Mouse (Mus musculus) MEL (cell line): ENCODE data around the gene Mcf2l. TPM values are rescaled to one million over a fixed set of nuclear protein-coding genes. Genes with fewer than 3 reads are reported as not detected.

Experiments
- DNase-seq: peaks from one replicate; pipeline ENCODE4 v3.0.0; 2011; ENCODE audit warnings: low read depth, low spot score
- H3K27ac ChIP-seq: 2 replicates; pipeline ENCODE4 v1.5.1; 2012; ENCODE audit warnings: low read depth, mild to moderate bottlenecking, control low read depth, low read length, moderate library complexity; ENCODE audit not compliant: control insufficient read depth
- H3K27me3 ChIP-seq, 2 experiments: fragments of 150-350 bp in 1 of 2; sonication (generic) in 1 of 2; 2 replicates each; pipeline ENCODE4 v1.6.1; 2012; ENCODE audit warnings: low read length in 2 of 2, mild to moderate bottlenecking in 2 of 2, improper control_type of control experiment in 1 of 2, moderate library complexity in 1 of 2; ENCODE audit not compliant: insufficient read depth in 2 of 2, control insufficient read depth in 1 of 2
- H3K36me3 ChIP-seq, 2 experiments: 2 replicates each; pipeline ENCODE4 v1.6.1; 2012 to 2014; ENCODE audit warnings: low read length in 2 of 2, improper control_type of control experiment in 1 of 2, inconsistent platforms in 1 of 2, mild to moderate bottlenecking in 1 of 2; ENCODE audit not compliant: insufficient read depth in 2 of 2, control insufficient read depth in 1 of 2
- H3K4me1 ChIP-seq, 2 experiments: fragments of 150-350 bp in 1 of 2; sonication (generic) in 1 of 2; 2 replicates each; pipeline ENCODE4 v1.6.1; 2012; ENCODE audit warnings: low read length in 2 of 2, improper control_type of control experiment in 1 of 2, mild to moderate bottlenecking in 1 of 2; ENCODE audit not compliant: insufficient read depth in 2 of 2, control insufficient read depth in 1 of 2
- H3K4me3 ChIP-seq, 2 experiments: fragments of 150-350 bp in 1 of 2; sonication (generic) in 1 of 2; 2 replicates each; pipeline ENCODE4 v1.5.1; 2012; ENCODE audit warnings: low read depth in 2 of 2, low read length in 2 of 2, mild to moderate bottlenecking in 2 of 2, moderate library complexity in 2 of 2, control low read depth in 1 of 2, improper control_type of control experiment in 1 of 2; ENCODE audit not compliant: control insufficient read depth in 1 of 2, insufficient read depth in 1 of 2
- H3K79me2 ChIP-seq: 2 replicates; pipeline ENCODE4 v1.6.1; 2012; ENCODE audit warnings: mild to moderate bottlenecking, low read length, moderate library complexity; ENCODE audit not compliant: control insufficient read depth, poor library complexity, insufficient read depth
- H3K9ac ChIP-seq: 2 replicates; pipeline ENCODE4 v1.6.1; 2012; ENCODE audit warnings: low read depth, mild to moderate bottlenecking, control low read depth, low read length, moderate library complexity; ENCODE audit not compliant: control insufficient read depth, poor library complexity, severe bottlenecking
- H3K9me3 ChIP-seq: fragments of 150-350 bp; sonication (generic); replicated peaks from 2 replicates; pipeline ENCODE4 v1.6.1; 2012; ENCODE audit warnings: mild to moderate bottlenecking, low read length, improper control_type of control experiment, moderate library complexity; ENCODE audit not compliant: insufficient read depth
- BHLHE40 ChIP-seq: IDR thresholded peaks from 2 replicates; pipeline ENCODE4 v1.6.1; 2012; ENCODE audit warnings: low read depth, mild to moderate bottlenecking, inconsistent platforms, low read length, improper control_type of control experiment, borderline replicate concordance
- CHD1 ChIP-seq: IDR thresholded peaks from 2 replicates; pipeline ENCODE4 v1.6.1; 2012; ENCODE audit warnings: low read depth, mild to moderate bottlenecking, inconsistent platforms, low read length, improper control_type of control experiment
- CTCF ChIP-seq, 3 experiments: IDR thresholded peaks in 2 of 3; conservative IDR thresholded peaks in 1 of 3; 2 replicates each; pipeline ENCODE4 v1.5.1; 2011 to 2012; ENCODE audit warnings: low read length in 3 of 3, low read depth in 2 of 3, mild to moderate bottlenecking in 2 of 3, improper control_type of control experiment in 1 of 3, inconsistent platforms in 1 of 3, mixed read lengths in 1 of 3, moderate library complexity in 1 of 3; ENCODE audit not compliant: control insufficient read depth in 1 of 3, insufficient read depth in 1 of 3, poor library complexity in 1 of 3, severe bottlenecking in 1 of 3
- ELF1 ChIP-seq: IDR thresholded peaks from 2 replicates; pipeline ENCODE4 v1.6.1; 2014; ENCODE audit warnings: low read depth, mild to moderate bottlenecking, inconsistent platforms, low read length, improper control_type of control experiment, moderate library complexity
- ETS1 ChIP-seq: IDR thresholded peaks from 2 replicates; pipeline ENCODE4 v1.6.1; 2012; ENCODE audit warnings: low read depth, mild to moderate bottlenecking, inconsistent platforms, low read length, improper control_type of control experiment, moderate library complexity
- JUND ChIP-seq: IDR thresholded peaks from 2 replicates; pipeline ENCODE4 v1.6.1; 2011; ENCODE audit warnings: low read depth, mild to moderate bottlenecking, improper control_type of control experiment, low read length
- KAT2A ChIP-seq: conservative IDR thresholded peaks from 2 replicates; pipeline ENCODE4 v1.6.1; 2012; ENCODE audit warnings: low read depth, low read length, improper control_type of control experiment, inconsistent platforms
- MAFK ChIP-seq: IDR thresholded peaks from 2 replicates; pipeline ENCODE4 v1.6.1; 2011; ENCODE audit warnings: low read depth, mild to moderate bottlenecking, low read length, improper control_type of control experiment, borderline replicate concordance
- MEF2A ChIP-seq: IDR thresholded peaks from 2 replicates; pipeline ENCODE4 v1.6.1; 2014; ENCODE audit warnings: low read depth, mild to moderate bottlenecking, inconsistent platforms, low read length, improper control_type of control experiment; ENCODE audit not compliant: poor library complexity, insufficient replicate concordance, severe bottlenecking; ENCODE audit errors: extremely low read depth
- MXI1 ChIP-seq: IDR thresholded peaks from 2 replicates; pipeline ENCODE4 v1.6.1; 2011; ENCODE audit warnings: mild to moderate bottlenecking, low read depth, low read length, improper control_type of control experiment
- MYB ChIP-seq: IDR thresholded peaks from 2 replicates; pipeline ENCODE4 v1.6.1; 2011; ENCODE audit warnings: mild to moderate bottlenecking, low read depth, low read length, improper control_type of control experiment
- MYC ChIP-seq: IDR thresholded peaks from 2 replicates; pipeline ENCODE4 v1.6.1; 2011; ENCODE audit warnings: low read depth, mild to moderate bottlenecking, low read length, improper control_type of control experiment, moderate library complexity
- NRF1 ChIP-seq: IDR thresholded peaks from 2 replicates; pipeline ENCODE4 v1.6.1; 2014; ENCODE audit warnings: low read depth, mild to moderate bottlenecking, inconsistent platforms, low read length, improper control_type of control experiment, moderate library complexity; ENCODE audit not compliant: poor library complexity, insufficient read depth, severe bottlenecking
- POLR2AphosphoS2 ChIP-seq: IDR thresholded peaks from 2 replicates; pipeline ENCODE4 v1.6.1; 2011; ENCODE audit warnings: low read length, improper control_type of control experiment
- POLR2AphosphoS5 ChIP-seq: IDR thresholded peaks from 2 replicates; pipeline ENCODE4 v1.6.1; 2012; ENCODE audit warnings: low read depth, borderline replicate concordance, mild to moderate bottlenecking, inconsistent platforms, low read length, moderate library complexity, mixed read lengths
- RAD21 ChIP-seq: IDR thresholded peaks from 2 replicates; pipeline ENCODE4 v1.6.1; 2011; ENCODE audit warnings: mild to moderate bottlenecking, low read depth, low read length, improper control_type of control experiment
- RCOR1 ChIP-seq: IDR thresholded peaks from 2 replicates; pipeline ENCODE4 v1.6.1; 2012; ENCODE audit warnings: low read depth, mild to moderate bottlenecking, inconsistent platforms, low read length, improper control_type of control experiment
- SIN3A ChIP-seq: IDR thresholded peaks from 2 replicates; pipeline ENCODE4 v1.6.1; 2012; ENCODE audit warnings: low read length, improper control_type of control experiment, inconsistent platforms
- SMC3 ChIP-seq: IDR thresholded peaks from 2 replicates; pipeline ENCODE4 v1.6.1; 2011; ENCODE audit warnings: low read depth, low read length, improper control_type of control experiment
- TAL1 ChIP-seq: IDR thresholded peaks from 2 replicates; pipeline ENCODE4 v1.6.1; 2012; ENCODE audit warnings: mild to moderate bottlenecking, inconsistent platforms, low read length, moderate library complexity, mixed read lengths
- TCF12 ChIP-seq: IDR thresholded peaks from 2 replicates; pipeline ENCODE4 v1.6.1; 2014; ENCODE audit warnings: low read depth, mild to moderate bottlenecking, inconsistent platforms, low read length, improper control_type of control experiment, moderate library complexity
- UBTF ChIP-seq: IDR thresholded peaks from 2 replicates; pipeline ENCODE4 v1.6.1; 2012; ENCODE audit warnings: low read depth, mild to moderate bottlenecking, inconsistent platforms, low read length, improper control_type of control experiment, moderate library complexity, borderline replicate concordance; ENCODE audit not compliant: insufficient read depth
- USF1 ChIP-seq: IDR thresholded peaks from 2 replicates; pipeline ENCODE4 v1.6.1; 2014; ENCODE audit warnings: low read depth, mild to moderate bottlenecking, inconsistent platforms, low read length, improper control_type of control experiment, moderate library complexity
- ZKSCAN1 ChIP-seq: IDR thresholded peaks from 2 replicates; pipeline ENCODE4 v1.6.1; 2012; ENCODE audit warnings: low read depth, mild to moderate bottlenecking, inconsistent platforms, low read length, improper control_type of control experiment, moderate library complexity
- ZMIZ1 ChIP-seq: IDR thresholded peaks from 2 replicates; pipeline ENCODE4 v1.6.1; 2012; ENCODE audit warnings: low read depth, mild to moderate bottlenecking, inconsistent platforms, low read length, improper control_type of control experiment, moderate library complexity
- polyA plus RNA-seq, 2 experiments: library from polyadenylated mRNA; stranded (reverse) in 1 of 2; unstranded in 1 of 2; fragments of >175 nt in 1 of 2; fragments of >200 nt in 1 of 2; gene quantifications; 2 replicates each; pipeline versions ENCODE4 v1.2.1 to v1.2.4; 2012; ENCODE audit warnings: low replicate concordance in 2 of 2, low read depth in 1 of 2; ENCODE audit not compliant: insufficient read length in 2 of 2, insufficient read depth in 1 of 2, missing spikeins in 1 of 2
- total RNA-seq: library from RNA; depleted of rRNA; stranded (reverse); fragments of 300-350 nt; gene quantifications from 2 replicates; pipeline ENCODE4 v1.2.3, GENCODE M21; 2012

Gene Mcf2l
- total and polyA plus RNA-seq, 3 experiments: 1.2 to 3.6 TPM; not detected in 1

- Histone ChIP-seq H3K4me3 (no peak overlapping the region), H3K79me2 (no peaks in the 10 kb centered on the region), H3K9me3 (no peaks in the 10 kb centered on the region), H3K27ac (no peak overlapping the region), H3K9ac (no peak overlapping the region), H3K4me1 (no peaks in the 10 kb centered on the region), H3K27me3 (peaks cover 4 to 11% of the 10 kb centered on the region in 2 experiments; a peak in 3 of 4 replicates), H3K36me3 (no peaks in the 10 kb centered on the region)
- TF ChIP-seq SIN3A (no peak), ETS1 (no peak), TCF12 (no peak), MEF2A (no peak), JUND (no peak), MYB (no peak), RCOR1 (no peak), SMC3 (no peak), CTCF (IDR thresholded peaks at IDR 0.05 in 2 of 3, conservative IDR thresholded peaks at IDR 0.05 in 1 of 3; ENCODE audit: control insufficient read depth in 1 of 3, insufficient read depth in 1 of 3, low read depth in 2 of 3, low read length in 3 of 3, poor library complexity in 1 of 3, severe bottlenecking in 1 of 3) (no peak), TAL1 (no peak), KAT2A (no peak), MXI1 (no peak), NRF1 (no peak), MYC (no peak)
- no peak for DNase-seq
These were observed 183.7 kb downstream of the Mcf2l start for GRCm38 (mm10) chr8:13057351-13057750.

GRCm38 (mm10) chr8:13060441-13061150 is 187.0 kb downstream of the Mcf2l start, which contains the start of gene Proz:
Gene Proz, plus strand, starts transcription at chr8:13060914.
- Histone ChIP-seq H3K4me3 (no peak within 1 kb of the TSS), H3K4me1 (no peaks in the 10 kb centered on the region), H3K27ac (no peak within 1 kb of the TSS)
- TF ChIP-seq RAD21: no peak
- TF ChIP-seq ZMIZ1: no peak
- TF ChIP-seq CHD1: no peak
- TF ChIP-seq UBTF: no peak
- no peak for TF ChIP-seq POLR2AphosphoS5
- no peak for TF ChIP-seq BHLHE40
- no peak for TF ChIP-seq SMC3
- TF ChIP-seq ELF1: no peak
- no peak for TF ChIP-seq MAFK
- TF ChIP-seq ZKSCAN1: no peak
- TF ChIP-seq USF1: no peak
- no peak for TF ChIP-seq POLR2AphosphoS2
- TF ChIP-seq, all 39 proteins: peak for 0
- no peak for DNase-seq
- Histone ChIP-seq H3K79me2 (no peaks in the 10 kb centered on the region), H3K36me3 (no peaks in the 10 kb centered on the region), H3K27me3 (peaks cover 0 to 2% of the 10 kb centered on the region in 2 experiments; a peak in 2 of 4 replicates), H3K9me3 (no peaks in the 10 kb centered on the region), H3K9ac (no peak within 1 kb of the TSS)
